Mouse (Mus musculus) liver, embryonic 14.5 days (tissue): ENCODE data around the gene Gm42417. TPM values are rescaled to one million over a fixed set of nuclear protein-coding genes. Genes with fewer than 3 reads are reported as not detected.
"Not testable (repeated sequence)": the region's sequence is repeated elsewhere in the genome, so short reads cannot be mapped to it uniquely, and the experiment has no call there.

Experiments used
- ATAC-seq: fragments of 200-750 bp; cut with Nextera tagmentation; 2 replicates; pipeline ENCODE4 v1.8.0; 2017; ENCODE audit warnings: moderate number of reproducible peaks, mild to moderate bottlenecking, moderate library complexity; ENCODE audit not compliant: insufficient read depth
- DNase-seq, 3 experiments: peaks; one replicate each; pipeline ENCODE4 v3.0.0-alpha.2; 2012 to 2013; ENCODE audit warnings: low read depth in 3 of 3, low spot score in 3 of 3
- H3K27ac ChIP-seq: fragments of 300-500 bp; sonication (generic); 2 replicates; pipeline ENCODE4 v1.5.1; 2014; ENCODE audit warnings: moderate library complexity, mild to moderate bottlenecking, control low read depth, inconsistent platforms
- H3K27me3 ChIP-seq: fragments of 300-500 bp; sonication (generic); 2 replicates; pipeline ENCODE4 v1.6.1; 2014; ENCODE audit warnings: mild to moderate bottlenecking, low read length, moderate library complexity; ENCODE audit not compliant: control insufficient read depth, insufficient read depth
- H3K36me3 ChIP-seq: fragments of 300-500 bp; sonication (generic); replicated peaks from 2 replicates; pipeline ENCODE4 v1.6.1; 2014; ENCODE audit warnings: low read depth; ENCODE audit not compliant: control insufficient read depth, insufficient read depth
- H3K4me1 ChIP-seq, 2 experiments: fragments of 200-500 bp in 1 of 2; fragments of 300-500 bp in 1 of 2; sonication (generic) in 1 of 2; replicated peaks; 2 replicates each; pipeline ENCODE4 v1.6.1; 2012 to 2014; ENCODE audit warnings: antibody characterized with exemption in 1 of 2, inconsistent platforms in 1 of 2, low read length in 1 of 2; ENCODE audit not compliant: control insufficient read depth in 2 of 2, insufficient read depth in 2 of 2
- H3K4me2 ChIP-seq: fragments of 300-500 bp; sonication (generic); 2 replicates; pipeline ENCODE4 v1.6.1; 2014; ENCODE audit warnings: low read depth, mild to moderate bottlenecking, control low read depth, moderate library complexity
- H3K4me3 ChIP-seq, 2 experiments: fragments of 200-500 bp in 1 of 2; fragments of 300-500 bp in 1 of 2; sonication (generic) in 1 of 2; 2 replicates each; pipeline ENCODE4 v1.5.1; 2012 to 2014; ENCODE audit warnings: low read depth in 2 of 2, low read length in 2 of 2, mild to moderate bottlenecking in 2 of 2, control low read depth in 1 of 2, inconsistent platforms in 1 of 2, moderate library complexity in 1 of 2; ENCODE audit not compliant: insufficient read depth in 1 of 2
- H3K9ac ChIP-seq: fragments of 300-500 bp; sonication (generic); replicated peaks from 2 replicates; pipeline ENCODE4 v1.6.1; 2014; ENCODE audit warnings: mild to moderate bottlenecking, control low read depth, moderate library complexity
- H3K9me3 ChIP-seq: fragments of 300-500 bp; sonication (generic); 2 replicates; pipeline ENCODE4 v1.6.1; 2016; ENCODE audit warnings: low read length, mixed read lengths; ENCODE audit not compliant: control insufficient read depth
- CTCF ChIP-seq: IDR thresholded peaks from 2 replicates; pipeline ENCODE4 v1.5.1; 2016; ENCODE audit warnings: antibody characterized with exemption, low read depth, control low read depth
- EP300 ChIP-seq: IDR thresholded peaks from 2 replicates; pipeline ENCODE4 v1.6.1; 2016; ENCODE audit warnings: antibody characterized with exemption, low read depth
- WGBS: fragments of 180-500 bp; shearing (Covaris S2); extraction: QIAGEN DNeasy Blood & Tissue Kit; methylation state at CpG from one replicate; pipeline ENCODE4 v1.1.7; 2014; ENCODE audit not compliant: insufficient replicate concordance; 5-methylcytosine and 5-hydroxymethylcytosine counted together
- polyA plus RNA-seq, 2 experiments: library from polyadenylated mRNA; depleted of rRNA in 1 of 2; stranded (reverse) in 1 of 2; unstranded in 1 of 2; fragments of >200 nt; fragmentation: Nextera tagmentation in 1 of 2; extraction: Ambion mirVana in 1 of 2; gene quantifications; 2 replicates each; pipeline versions ENCODE4 v1.2.1 to v1.2.3; 2012 to 2014

Gene Gm42417
- polyA plus RNA-seq, 2 experiments: not detected

DNA sequence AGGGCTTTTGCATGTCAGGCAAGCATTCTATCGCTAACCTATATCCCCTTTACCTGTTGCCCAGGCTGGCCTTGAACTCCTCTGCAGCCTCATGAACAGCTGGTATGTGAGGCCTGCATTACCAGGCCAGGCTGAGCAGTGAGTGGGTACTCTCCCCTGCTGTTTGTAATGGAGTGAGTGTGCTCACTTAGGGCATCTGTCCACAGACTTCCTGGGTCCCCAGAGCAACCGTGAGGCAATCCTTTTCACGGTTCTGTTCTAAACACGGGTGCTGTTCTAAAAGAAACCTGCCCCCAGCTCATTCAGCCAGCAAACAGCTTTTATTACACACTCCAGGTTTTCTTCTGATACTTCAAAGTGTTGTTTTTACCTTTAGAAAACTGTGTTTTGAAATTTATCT lies 502 bp downstream of the Gm42417 start:
- no peak overlapping the region for H3K4me2 ChIP-seq
- no peak overlapping the region for H3K27ac ChIP-seq
- ATAC-seq (no peak), DNase-seq (no peak)
- H3K9me3 ChIP-seq: no peaks in the 10 kb centered on the region
- H3K27me3 ChIP-seq: no peaks in the 10 kb centered on the region
- no peaks in the 10 kb centered on the region for H3K36me3 ChIP-seq
- WGBS: 63% methylated on average over 4 of the region's 4 CpGs
- H3K9ac ChIP-seq: no peak overlapping the region
- no peak overlapping the region for H3K4me3 ChIP-seq
- no peaks in the 10 kb centered on the region; a peak in 1 of 4 replicates for H3K4me1 ChIP-seq
- TF ChIP-seq CTCF (no peak), EP300 (no peak)

DNA sequence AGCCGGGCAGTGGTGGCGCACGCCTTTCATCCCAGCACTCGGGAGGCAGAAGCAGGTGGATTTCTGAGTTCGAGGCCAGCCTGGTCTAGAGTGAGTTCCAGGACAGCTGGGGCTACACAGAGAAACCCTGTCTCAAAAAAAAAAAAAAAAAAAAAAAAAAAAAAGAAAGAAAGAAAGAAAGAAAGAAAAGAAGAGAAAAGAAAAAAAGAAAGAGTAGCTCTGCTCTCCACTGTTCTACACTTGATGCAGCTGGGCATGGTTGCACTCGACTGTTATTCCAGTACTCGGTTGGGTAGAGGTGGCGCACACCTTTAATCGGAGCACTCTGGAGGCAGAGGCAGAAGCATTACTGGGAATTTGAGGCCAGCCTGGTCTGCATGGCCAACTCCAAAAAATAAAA lies 2.4 kb downstream of the Gm42417 start, which contains the start of gene Ankrd23:
Ankrd23 (minus strand) TSS at position 101 of the 400 bp plus-strand sequence.
- not testable (repeated sequence) for H3K4me1 ChIP-seq, H3K27me3 ChIP-seq, H3K9me3 ChIP-seq, H3K4me3 ChIP-seq, H3K9ac ChIP-seq, ATAC-seq, H3K36me3 ChIP-seq, DNase-seq, H3K4me2 ChIP-seq, H3K27ac ChIP-seq
- 79% methylated on average over 9 of the region's 9 CpGs for WGBS

DNA sequence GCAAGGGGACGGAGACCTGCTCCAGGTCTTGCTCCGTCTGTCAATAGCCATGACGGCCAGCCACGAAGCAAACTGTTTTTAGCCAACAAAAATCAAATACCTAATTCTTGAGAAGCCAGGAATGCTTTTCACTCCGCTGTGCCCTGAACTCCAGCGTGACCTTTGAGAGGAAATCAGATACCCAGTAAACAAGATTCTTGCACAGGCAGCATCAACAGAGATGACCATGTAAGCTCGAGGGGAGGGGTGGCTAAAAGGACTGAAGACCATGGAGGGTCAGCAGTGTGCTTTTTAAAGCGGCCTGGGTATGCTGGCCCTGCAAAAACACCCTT lies 2.9 kb downstream of the Gm42417 start:
- ATAC-seq (no peak), DNase-seq (no peak)
- Histone ChIP-seq H3K27me3 (no peaks in the 10 kb centered on the region), H3K4me2 (no peak overlapping the region), H3K9me3 (no peaks in the 10 kb centered on the region), H3K9ac (no peak overlapping the region), H3K27ac (no peak overlapping the region), H3K4me3 (no peak overlapping the region), H3K4me1 (no peaks in the 10 kb centered on the region; a peak in 1 of 4 replicates), H3K36me3 (no peaks in the 10 kb centered on the region)
- TF ChIP-seq EP300 (no peak), CTCF (no peak)
- 64% methylated on average over 8 of the region's 8 CpGs for WGBS

DNA sequence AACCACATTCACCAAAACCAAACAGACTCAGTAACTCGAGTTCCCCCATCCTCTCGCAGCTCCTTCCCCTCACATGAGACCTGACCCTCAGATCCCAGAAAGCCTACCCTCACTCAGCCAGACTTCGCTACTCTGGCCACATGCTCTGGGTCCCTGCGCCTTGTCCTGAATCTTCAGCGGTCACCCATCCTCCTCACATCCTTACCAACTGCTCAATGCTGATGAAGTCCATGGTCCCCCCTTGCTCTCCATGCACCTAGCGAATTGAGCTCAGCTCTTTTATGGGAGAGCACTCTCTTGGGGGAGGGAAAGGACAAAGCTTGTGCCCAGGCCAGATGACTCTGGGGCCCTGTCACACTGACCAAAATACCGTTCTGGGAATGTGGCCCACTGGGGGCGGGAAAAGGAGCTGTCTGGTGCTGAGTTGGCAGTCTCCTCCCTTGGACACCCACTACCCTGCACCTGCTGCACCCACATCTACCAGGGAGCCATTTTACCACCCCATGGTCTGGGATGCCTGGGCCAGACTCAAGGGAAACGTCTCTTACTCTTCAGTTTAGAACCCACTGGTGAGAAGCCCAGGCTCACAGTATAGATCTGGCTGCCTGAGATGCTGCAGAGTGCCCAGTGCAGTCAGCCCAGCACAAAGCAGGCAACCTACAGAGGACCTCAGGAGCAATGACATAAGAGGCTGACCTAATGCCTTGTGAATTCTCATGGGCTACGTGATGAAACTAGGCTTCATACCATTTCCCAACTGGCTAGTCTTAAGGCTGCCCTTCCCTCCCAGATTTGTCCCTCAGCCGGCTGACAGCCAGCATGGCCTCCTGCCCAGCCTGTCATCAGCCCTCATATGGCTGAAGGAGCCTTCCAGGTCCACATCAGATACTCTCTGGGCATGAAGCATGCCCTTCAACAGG lies 3.5 kb downstream of the Gm42417 start:
- 69% methylated on average over 11 of the region's 11 CpGs for WGBS
- Histone ChIP-seq H3K27me3 (no peaks in the 10 kb centered on the region), H3K9me3 (no peaks in the 10 kb centered on the region)

DNA sequence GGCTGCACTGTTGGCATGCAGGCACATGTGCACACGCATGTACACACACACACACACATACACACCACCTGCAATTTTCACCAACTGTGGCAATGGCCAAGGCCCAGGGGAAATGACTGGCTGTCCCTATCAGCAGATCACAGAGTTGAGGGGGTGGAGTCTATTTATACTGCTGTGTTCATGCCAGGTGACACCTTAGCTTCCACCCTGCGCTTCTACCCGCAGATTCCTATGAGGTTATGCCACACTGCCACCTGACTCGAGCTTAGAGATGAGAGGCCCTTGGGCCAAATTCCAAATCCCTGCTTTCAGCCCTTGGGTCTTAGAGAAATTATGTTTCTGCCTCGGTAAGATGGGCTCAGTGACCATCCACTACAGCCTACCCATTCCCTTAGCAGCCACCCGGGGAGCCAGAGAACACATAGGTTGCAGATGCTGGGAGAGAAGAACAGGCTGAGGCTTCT lies 4.6 kb downstream of the Gm42417 start:
- TF ChIP-seq CTCF (no peak), EP300 (no peak)
- Histone ChIP-seq H3K9me3 (no peaks in the 10 kb centered on the region), H3K4me3 (no peak overlapping the region), H3K4me2 (no peak overlapping the region), H3K36me3 (no peaks in the 10 kb centered on the region), H3K9ac (no peak overlapping the region), H3K27me3 (no peaks in the 10 kb centered on the region), H3K4me1 (no peaks in the 10 kb centered on the region; a peak in 1 of 4 replicates), H3K27ac (no peak overlapping the region)
- 55% methylated on average over 6 of the region's 6 CpGs for WGBS
- no peak for ATAC-seq
- no peak for DNase-seq

More for the DNA sequence above, 3.5 kb downstream of the Gm42417 start:
- Histone ChIP-seq H3K4me3 (no peak overlapping the region), H3K4me2 (no peak overlapping the region), H3K9ac (no peak overlapping the region), H3K36me3 (no peaks in the 10 kb centered on the region), H3K4me1 (no peaks in the 10 kb centered on the region; a peak in 1 of 4 replicates), H3K27ac (no peak overlapping the region)
- TF ChIP-seq CTCF: no peak
- TF ChIP-seq EP300: no peak
- DNase-seq: no peak
- no peak for ATAC-seq
